Mouse (Mus musculus) olfactory bulb, adult 2 months (tissue): ENCODE results near the gene Kpnb1.

Experiments
- CTCF ChIP-seq: fragments of 200-500 bp; IDR thresholded peaks from 2 replicates; pipeline ENCODE4 v1.5.1; 2012; ENCODE audit warnings: low read depth, mild to moderate bottlenecking, low read length, moderate library complexity; ENCODE audit not compliant: insufficient read depth
- POLR2A ChIP-seq: fragments of 200-500 bp; IDR thresholded peaks from 2 replicates; pipeline ENCODE4 v1.6.1; 2012; ENCODE audit warnings: mild to moderate bottlenecking, low read depth, low read length, moderate library complexity; ENCODE audit not compliant: insufficient read depth

DNA sequence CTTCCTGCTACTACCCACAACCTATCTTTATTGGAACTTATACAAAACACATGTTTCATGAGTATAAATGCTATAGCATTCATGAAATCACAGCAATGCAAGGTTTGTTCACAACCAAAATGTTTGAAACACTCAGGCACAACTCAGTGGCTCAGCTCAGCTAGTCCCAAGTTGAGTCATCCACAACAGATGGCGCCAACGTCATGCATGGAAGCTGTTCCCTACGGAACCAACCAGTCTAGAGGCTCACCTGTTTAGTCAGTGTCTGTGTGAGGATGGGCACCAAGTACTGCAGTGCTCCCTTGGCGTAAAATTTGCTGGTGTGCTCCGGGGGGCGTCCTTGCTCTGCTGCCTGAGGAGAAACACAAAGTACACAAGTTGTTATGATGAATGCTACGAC is 12.2 kb downstream of the Kpnb1 start:
- no peak for TF ChIP-seq POLR2A
- TF ChIP-seq CTCF = no peak
